Mouse (Mus musculus) lung, embryonic 15.5 days (tissue): ENCODE results near the gene Lbp. TPM values are rescaled to one million over a fixed set of nuclear protein-coding genes. Genes with fewer than 3 reads are reported as not detected.

ENCODE experiments used
- ATAC-seq: fragments of 200-750 bp; cut with Nextera tagmentation; 2 replicates; pipeline ENCODE4 v1.8.0; 2017; ENCODE audit warnings: moderate number of reproducible peaks, borderline replicate concordance; ENCODE audit not compliant: low FRiP score, low TSS enrichment; ENCODE audit errors: extremely low read depth
- H3K27ac ChIP-seq: fragments of 300-500 bp; sonication (generic); 2 replicates; pipeline ENCODE4 v1.5.1; 2015; ENCODE audit warnings: moderate library complexity, mild to moderate bottlenecking, inconsistent platforms
- H3K27me3 ChIP-seq: fragments of 300-500 bp; sonication (generic); 2 replicates; pipeline ENCODE4 v1.6.1; 2015; ENCODE audit warnings: inconsistent platforms
- H3K36me3 ChIP-seq: fragments of 300-500 bp; sonication (generic); 2 replicates; pipeline ENCODE4 v1.6.1; 2015; ENCODE audit warnings: inconsistent platforms
- H3K4me1 ChIP-seq: fragments of 300-500 bp; sonication (generic); 2 replicates; pipeline ENCODE4 v1.6.1; 2015; ENCODE audit warnings: inconsistent platforms
- H3K4me2 ChIP-seq: fragments of 300-500 bp; sonication (generic); 2 replicates; pipeline ENCODE4 v1.6.1; 2015; ENCODE audit warnings: inconsistent platforms, mild to moderate bottlenecking, moderate library complexity
- H3K4me3 ChIP-seq: fragments of 300-500 bp; sonication (generic); 2 replicates; pipeline ENCODE4 v1.5.1; 2015; ENCODE audit warnings: mild to moderate bottlenecking, inconsistent platforms
- H3K9ac ChIP-seq: fragments of 300-500 bp; sonication (generic); 2 replicates; pipeline ENCODE4 v1.6.1; 2015; ENCODE audit warnings: inconsistent platforms
- H3K9me3 ChIP-seq: fragments of 300-500 bp; sonication (generic); 2 replicates; pipeline ENCODE4 v1.6.1; 2016; ENCODE audit warnings: inconsistent platforms
- WGBS: fragments of 180-500 bp; shearing (Covaris S2); methylation state at CpG from one replicate; pipeline ENCODE4 v1.1.7; 2015; 5-methylcytosine and 5-hydroxymethylcytosine counted together
- polyA plus RNA-seq: library from polyadenylated mRNA; unstranded; fragments of >200 nt; fragmentation: Nextera tagmentation; extraction: Ambion mirVana; gene quantifications from 2 replicates; pipeline ENCODE4 v1.2.1, GENCODE M21; 2015

Lbp gene
- polyA plus RNA-seq, 1 experiment from 2014 or later = 14.2 TPM

DNA sequence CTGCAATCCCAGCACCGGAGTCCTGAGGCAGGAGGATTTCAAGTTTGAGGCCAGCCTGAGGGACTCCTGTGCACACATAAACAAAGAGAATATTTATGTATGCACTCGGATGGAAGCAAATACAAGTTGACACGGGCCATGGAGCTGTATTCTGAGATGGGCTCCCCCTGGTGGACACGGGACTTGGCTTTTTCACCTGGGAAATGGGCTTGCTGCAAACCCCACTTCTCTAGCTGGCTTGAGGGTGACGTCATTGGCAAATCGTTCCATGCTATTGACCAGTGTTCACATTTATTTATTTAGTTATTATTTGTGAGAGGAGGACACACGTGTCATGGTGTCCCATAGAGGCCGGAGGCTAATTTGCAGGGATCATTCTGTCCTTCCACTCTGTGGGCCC lies 10.1 kb downstream of the Lbp start:
- Histone ChIP-seq H3K4me1 (no peaks in the 10 kb centered on the region), H3K36me3 (no peaks in the 10 kb centered on the region), H3K27ac (no peak overlapping the region), H3K9ac (no peak overlapping the region), H3K4me3 (no peak overlapping the region), H3K4me2 (no peak overlapping the region), H3K9me3 (no peaks in the 10 kb centered on the region), H3K27me3 (no peaks in the 10 kb centered on the region)
- WGBS = 61% methylated on average over 8 of the region's 8 CpGs
- no peak for ATAC-seq

DNA sequence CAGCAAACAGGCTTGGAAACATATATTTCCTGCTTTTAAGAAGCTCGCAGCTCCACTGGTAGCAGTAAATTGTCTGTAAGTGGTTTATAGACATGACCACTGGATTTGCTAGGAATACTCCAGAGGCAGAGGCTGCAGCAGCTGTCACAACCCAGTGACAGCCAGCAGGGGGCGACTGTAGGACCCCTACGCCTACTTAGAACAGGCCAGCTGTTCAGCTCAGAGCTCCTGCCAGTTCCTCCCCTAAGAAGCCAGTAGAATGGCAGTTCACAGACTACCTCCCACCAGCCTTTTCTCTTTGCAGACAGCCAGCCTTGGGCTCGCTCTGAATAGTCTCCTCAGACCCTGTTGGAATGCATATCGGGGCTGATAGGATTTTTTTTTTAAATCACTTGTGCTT lies 10.7 kb downstream of the Lbp start:
- Histone ChIP-seq H3K9ac (no peak overlapping the region), H3K9me3 (no peaks in the 10 kb centered on the region), H3K27ac (no peak overlapping the region), H3K4me2 (no peak overlapping the region), H3K4me1 (no peaks in the 10 kb centered on the region), H3K36me3 (no peaks in the 10 kb centered on the region), H3K27me3 (no peaks in the 10 kb centered on the region), H3K4me3 (no peak overlapping the region)
- no peak for ATAC-seq
- 16% methylated on average over 5 of the region's 5 CpGs for WGBS

DNA sequence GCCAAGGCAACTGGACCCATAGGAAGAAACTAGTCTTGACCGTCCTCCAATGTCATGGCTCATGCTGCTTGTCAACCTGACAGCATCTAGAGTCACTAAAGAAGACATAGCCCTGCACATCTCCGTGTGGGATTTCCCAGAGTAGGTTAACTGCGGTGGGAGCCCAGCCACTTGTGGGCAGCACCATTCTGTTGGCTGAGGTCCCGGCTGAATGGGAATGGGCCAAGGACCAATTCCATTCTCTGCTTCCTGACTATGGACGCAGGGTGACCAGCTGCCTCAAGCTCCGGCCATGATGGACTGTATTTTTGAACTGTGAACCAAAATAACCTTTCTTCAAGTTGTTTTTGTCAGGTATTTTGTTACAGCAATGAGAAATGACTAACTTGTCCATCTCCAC lies 15.3 kb downstream of the Lbp start:
- H3K27ac ChIP-seq = no peak overlapping the region
- H3K27me3 ChIP-seq = no peaks in the 10 kb centered on the region
- ATAC-seq = no peak
- no peak overlapping the region for H3K4me3 ChIP-seq
- H3K9ac ChIP-seq = no peak overlapping the region
- WGBS = 88% methylated on average over 6 of the region's 6 CpGs
- H3K4me1 ChIP-seq = no peaks in the 10 kb centered on the region
- no peaks in the 10 kb centered on the region for H3K36me3 ChIP-seq
- H3K4me2 ChIP-seq = no peak overlapping the region
- no peaks in the 10 kb centered on the region for H3K9me3 ChIP-seq

DNA sequence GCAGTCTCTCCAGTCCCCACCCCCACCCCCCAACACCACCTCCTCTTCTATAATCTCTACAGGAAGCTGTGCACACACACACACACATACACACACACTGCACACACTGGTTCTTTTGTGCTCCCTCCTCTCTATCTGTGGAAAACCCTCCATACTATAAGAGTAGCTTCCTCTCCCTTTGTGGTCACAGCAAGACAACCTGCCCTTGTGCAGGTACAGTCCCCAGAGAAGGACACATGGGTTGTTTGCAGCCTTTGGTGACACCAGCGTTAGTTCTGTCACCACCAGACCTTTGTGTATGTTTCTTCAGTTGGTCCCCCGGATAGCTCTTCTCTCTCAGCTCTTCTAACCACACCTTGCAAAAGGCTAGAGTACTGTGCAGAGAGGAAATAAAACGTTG lies 16.6 kb downstream of the Lbp start:
- Histone ChIP-seq H3K4me3 (no peak overlapping the region), H3K36me3 (no peaks in the 10 kb centered on the region), H3K4me1 (no peaks in the 10 kb centered on the region), H3K9ac (no peak overlapping the region), H3K9me3 (no peaks in the 10 kb centered on the region), H3K4me2 (no peak overlapping the region), H3K27ac (no peak overlapping the region), H3K27me3 (no peaks in the 10 kb centered on the region)
- ATAC-seq = no peak
- WGBS = 40% methylated on average over 3 of the region's 3 CpGs

DNA sequence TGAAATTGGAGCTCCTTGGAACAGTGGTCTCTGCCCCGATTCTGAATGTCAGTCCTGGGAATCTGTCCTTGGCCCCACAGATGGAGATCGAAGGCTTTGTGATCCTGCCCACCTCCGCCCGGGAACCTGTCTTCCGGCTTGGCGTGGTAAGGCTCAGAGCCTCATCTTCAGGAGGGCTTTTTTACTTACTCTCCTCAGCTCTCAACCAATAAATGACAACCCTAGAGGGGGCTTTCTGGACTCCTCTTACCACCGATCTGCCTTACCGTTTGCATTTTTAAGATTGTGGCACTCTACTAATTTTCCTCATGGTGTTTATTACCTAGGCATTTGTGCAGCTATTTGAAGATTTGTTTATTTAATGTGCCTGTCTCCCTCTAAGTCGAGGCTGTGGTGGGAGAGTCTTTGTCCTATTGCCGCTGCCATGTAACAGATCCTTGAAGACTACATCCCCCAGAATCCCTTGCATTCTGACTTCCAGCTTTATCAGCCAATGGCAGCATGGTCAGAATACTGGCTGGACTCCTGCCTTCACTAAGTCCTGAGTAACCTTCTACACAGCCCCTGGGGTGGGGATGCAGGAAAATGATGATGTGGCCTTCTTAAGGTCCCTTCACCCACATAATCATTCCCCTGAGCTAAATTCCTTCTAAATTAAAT lies 18.4 kb downstream of the Lbp start:
- no peak; the same call in 1 of the 2 replicates for ATAC-seq
- Histone ChIP-seq H3K4me3 (no peak overlapping the region), H3K36me3 (no peaks in the 10 kb centered on the region), H3K4me2 (no peak overlapping the region), H3K9me3 (no peaks in the 10 kb centered on the region), H3K27me3 (no peaks in the 10 kb centered on the region), H3K27ac (no peak overlapping the region), H3K4me1 (no peaks in the 10 kb centered on the region), H3K9ac (no peak overlapping the region)
- WGBS = 54% methylated on average over 10 of the region's 10 CpGs

DNA sequence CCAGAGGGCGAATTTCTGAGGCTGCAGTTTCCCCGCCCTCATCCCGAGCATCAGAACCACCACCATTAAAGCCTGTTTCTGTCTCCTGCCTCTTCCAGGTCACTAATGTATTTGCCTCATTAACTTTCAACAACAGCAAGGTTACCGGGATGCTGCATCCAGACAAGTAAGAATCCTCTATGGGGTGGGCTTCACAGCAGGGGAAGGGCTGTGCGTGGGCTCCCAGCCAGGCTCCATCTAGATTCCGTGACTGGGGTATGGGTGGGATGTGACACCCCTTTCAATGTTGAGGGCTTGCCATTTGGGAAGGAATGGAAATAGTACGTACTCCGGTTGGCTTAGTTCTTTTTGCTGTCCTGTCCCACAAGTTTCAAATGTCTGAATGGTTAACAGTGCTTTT lies 19.3 kb downstream of the Lbp start:
- no peak for ATAC-seq
- WGBS = 82% methylated on average over 8 of the region's 8 CpGs

DNA sequence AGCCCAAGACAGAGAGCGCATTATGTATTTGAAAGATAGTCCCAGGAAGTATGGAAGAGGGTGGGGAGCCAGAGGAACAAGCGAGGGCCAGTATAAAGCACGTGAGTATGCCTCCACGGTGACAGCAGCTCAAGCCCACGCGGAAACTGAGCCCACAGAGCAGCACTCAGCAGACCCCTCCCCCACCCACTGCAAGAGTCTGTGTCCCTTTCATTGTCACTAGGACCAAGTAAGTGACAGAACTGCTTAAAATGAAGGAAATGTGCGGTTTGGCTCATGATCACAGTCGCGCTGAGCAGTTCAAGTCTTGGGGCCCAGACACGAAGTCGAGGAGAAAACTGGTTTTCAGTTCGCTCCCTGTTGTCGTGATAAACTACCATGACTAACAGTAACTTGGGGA lies 28.1 kb downstream of the Lbp start:
- no peaks in the 10 kb centered on the region for H3K36me3 ChIP-seq
- WGBS = 80% methylated on average over 13 of the region's 13 CpGs
- no peak for ATAC-seq
- no peaks in the 10 kb centered on the region for H3K9me3 ChIP-seq
- H3K4me1 ChIP-seq = no peaks in the 10 kb centered on the region
- H3K9ac ChIP-seq = no peak overlapping the region
- H3K4me2 ChIP-seq = no peak overlapping the region
- H3K27me3 ChIP-seq = no peaks in the 10 kb centered on the region
- H3K27ac ChIP-seq = no peak overlapping the region
- no peak overlapping the region for H3K4me3 ChIP-seq

More for the DNA sequence above, 19.3 kb downstream of the Lbp start:
- Histone ChIP-seq H3K9ac (no peak overlapping the region), H3K9me3 (no peaks in the 10 kb centered on the region), H3K4me1 (no peaks in the 10 kb centered on the region), H3K27ac (no peak overlapping the region), H3K4me2 (no peak overlapping the region), H3K27me3 (no peaks in the 10 kb centered on the region), H3K4me3 (no peak overlapping the region), H3K36me3 (no peaks in the 10 kb centered on the region)

DNA sequence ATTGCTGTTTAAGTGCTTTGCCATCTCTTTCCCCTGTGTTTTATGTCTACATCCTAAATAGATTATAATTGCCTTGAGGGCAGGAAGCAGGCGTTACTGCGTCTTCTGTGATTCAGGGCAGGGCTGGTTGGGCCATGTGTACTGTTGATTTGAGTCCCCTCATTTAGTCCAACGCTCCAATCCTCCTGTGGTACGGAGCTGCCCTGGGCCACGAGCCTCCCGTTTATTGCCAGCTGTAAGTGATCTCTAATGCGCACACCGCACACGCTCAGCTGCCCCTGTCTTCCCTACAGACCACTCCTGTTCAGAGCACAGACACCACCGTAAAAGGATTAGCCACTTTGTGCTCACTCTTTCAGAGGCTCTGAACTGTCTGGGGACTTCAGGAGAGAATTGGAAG lies 31.4 kb downstream of the Lbp start:
- Histone ChIP-seq H3K4me1 (no peaks in the 10 kb centered on the region), H3K4me2 (no peak overlapping the region), H3K4me3 (no peak overlapping the region), H3K36me3 (no peaks in the 10 kb centered on the region), H3K27ac (no peak overlapping the region), H3K27me3 (peaks cover 5% of the 10 kb centered on the region; the same call in 1 of the 2 replicates), H3K9me3 (no peaks in the 10 kb centered on the region), H3K9ac (no peak overlapping the region)
- 73% methylated on average over 10 of the region's 10 CpGs for WGBS
- ATAC-seq = no peak

DNA sequence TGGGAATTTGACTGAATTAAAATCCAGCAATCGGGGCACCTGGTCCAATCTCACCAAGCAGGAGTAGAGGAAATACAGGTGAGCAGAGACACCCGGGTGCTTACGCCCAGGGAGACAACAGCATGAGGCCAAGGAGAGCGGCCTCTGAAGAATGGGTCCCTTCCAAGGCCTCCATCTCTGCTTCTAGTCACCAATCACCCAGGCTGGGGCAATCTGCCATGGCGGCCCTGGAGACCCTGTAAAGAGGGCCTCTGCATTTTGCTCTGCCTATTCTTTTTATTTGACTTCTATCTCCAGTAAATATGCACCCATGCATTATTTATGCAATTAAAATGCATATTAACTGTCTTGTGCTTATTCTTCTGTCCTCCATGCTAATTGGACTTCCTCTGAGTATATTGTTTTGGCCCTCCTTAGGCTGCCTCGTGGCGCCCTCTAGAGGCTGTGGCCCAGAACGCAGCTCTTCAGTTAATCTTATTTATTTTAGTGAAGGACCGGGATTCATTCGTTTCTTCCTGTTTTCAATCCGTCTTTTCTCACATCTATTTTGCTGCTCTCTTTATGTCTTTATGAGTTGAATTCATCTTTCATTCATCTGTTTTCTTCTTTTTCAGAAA lies 33.8 kb downstream of the Lbp start:
- H3K27ac ChIP-seq = no peak overlapping the region
- no peaks in the 10 kb centered on the region for H3K4me1 ChIP-seq
- H3K4me3 ChIP-seq = no peak overlapping the region
- H3K9me3 ChIP-seq = no peaks in the 10 kb centered on the region
- ATAC-seq = no peak
- H3K9ac ChIP-seq = no peak overlapping the region
- WGBS = 33% methylated on average over 11 of the region's 11 CpGs
- H3K27me3 ChIP-seq = peaks cover 5% of the 10 kb centered on the region; the same call in 1 of the 2 replicates
- no peak overlapping the region for H3K4me2 ChIP-seq
- H3K36me3 ChIP-seq = no peaks in the 10 kb centered on the region

DNA sequence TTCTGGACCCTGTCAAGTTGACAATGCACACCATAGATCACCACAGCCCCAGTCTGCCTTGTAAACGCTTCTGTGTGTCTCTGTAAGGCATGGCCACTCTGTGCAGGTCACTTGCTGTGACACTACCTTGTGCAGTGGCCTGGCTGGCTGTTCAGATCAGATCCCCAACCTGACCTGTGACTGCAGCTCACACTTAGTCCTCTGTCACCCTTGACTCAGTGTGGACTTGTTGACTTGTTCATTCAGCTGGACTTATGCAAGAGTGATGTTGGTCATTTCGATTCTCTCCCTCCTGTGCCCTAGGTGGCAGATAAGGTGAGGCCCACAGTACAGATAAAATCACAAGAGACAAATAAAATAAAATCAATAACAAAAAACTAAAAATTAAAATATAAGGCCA lies 35.0 kb downstream of the Lbp start:
- WGBS = 61% methylated on average over 2 of the region's 2 CpGs
- H3K4me1 ChIP-seq = no peaks in the 10 kb centered on the region

DNA sequence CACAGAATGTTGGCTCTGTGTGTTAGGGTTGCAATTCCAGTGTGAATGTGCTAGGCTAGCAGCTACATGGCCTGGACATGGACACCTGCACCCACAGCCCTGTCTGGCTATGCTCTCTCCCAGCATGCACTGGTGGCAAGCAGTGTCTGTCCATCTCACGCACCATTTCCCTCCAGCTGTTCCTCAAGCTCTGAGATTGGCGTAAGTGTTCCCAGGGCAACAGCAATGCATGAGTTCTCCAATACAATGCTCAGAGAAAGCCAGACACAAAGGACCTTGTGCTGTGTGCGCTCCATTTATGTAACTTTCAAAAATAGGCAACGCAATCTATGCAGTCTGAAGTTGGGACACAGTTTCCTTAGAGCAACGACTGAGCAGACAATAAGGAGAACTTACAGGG lies 37.2 kb downstream of the Lbp start:
- Histone ChIP-seq H3K4me1 (0 out of 2 replicates have a peak, but pooled peaks cover 3% of the 10 kb centered on the region), H3K9me3 (no peaks in the 10 kb centered on the region), H3K4me2 (no peak overlapping the region), H3K9ac (no peak overlapping the region), H3K36me3 (no peaks in the 10 kb centered on the region), H3K4me3 (no peak overlapping the region), H3K27me3 (peaks cover 5% of the 10 kb centered on the region; the same call in 1 of the 2 replicates), H3K27ac (no peak overlapping the region)
- no peak for ATAC-seq
- WGBS = 91% methylated on average over 5 of the region's 5 CpGs

More for the DNA sequence above, 35.0 kb downstream of the Lbp start:
- Histone ChIP-seq H3K9me3 (no peaks in the 10 kb centered on the region), H3K4me3 (no peak overlapping the region), H3K27me3 (peaks cover 5% of the 10 kb centered on the region; the same call in 1 of the 2 replicates), H3K27ac (no peak overlapping the region), H3K36me3 (no peaks in the 10 kb centered on the region), H3K4me2 (no peak overlapping the region), H3K9ac (no peak overlapping the region)
- ATAC-seq = no peak

DNA sequence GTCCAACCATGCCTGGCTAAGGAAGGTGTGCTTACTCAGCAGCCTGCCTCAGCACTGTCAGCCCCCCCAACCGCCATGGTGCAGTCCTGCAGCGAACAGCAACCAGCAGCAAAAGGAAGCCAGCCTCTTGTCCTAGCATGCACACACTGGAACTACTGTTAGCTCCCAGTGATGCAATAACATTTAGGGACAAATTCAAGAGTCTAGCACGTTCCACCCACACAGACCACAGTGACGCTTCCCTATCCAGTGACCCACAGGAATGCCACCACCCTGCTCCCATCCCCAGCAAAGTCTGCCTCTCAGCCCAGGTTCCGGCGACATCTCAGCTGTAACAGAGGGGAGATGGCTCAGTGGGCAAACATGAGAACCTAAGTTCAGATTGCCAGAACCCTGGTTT lies 40.2 kb downstream of the Lbp start:
- ATAC-seq = no peak
- Histone ChIP-seq H3K4me3 (no peak overlapping the region), H3K27me3 (no peaks in the 10 kb centered on the region), H3K4me2 (no peak overlapping the region), H3K36me3 (no peaks in the 10 kb centered on the region), H3K4me1 (0 out of 2 replicates have a peak, but pooled peaks cover 3% of the 10 kb centered on the region), H3K9ac (no peak overlapping the region), H3K9me3 (no peaks in the 10 kb centered on the region), H3K27ac (no peak overlapping the region)
- 64% methylated on average over 6 of the region's 6 CpGs for WGBS
